Mouse (Mus musculus) cerebellum, postnatal 4 days (tissue): ENCODE data around the gene Socs4.

Source experiments
- DNase-seq, 2 experiments: peaks; one replicate each; pipeline ENCODE4 v3.0.0; 2022; ENCODE audit warnings: low spot score in 2 of 2, mixed read lengths in 1 of 2

The Socs4 gene

GRCm38 (mm10) chr14:47341811-47342291 lies 65.1 kb downstream of the Socs4 start:
- no peak for DNase-seq
